ENCODE assay signal across 14 mouse cellular contexts in genomic region chrX:42512567-42512966, GRCm38 (mm10). TPM values are rescaled to one million over a fixed set of nuclear protein-coding genes. Genes with fewer than 3 reads are reported as not detected.
DNase-seq lines count a peak whose midpoint lies in the region; ATAC-seq and TF ChIP-seq lines count a peak whose summit lies in the region.
"Had no signal": no experiment of that assay in that cellular context is flagged by ENCODE, and none has a peak within 500 bp of the region (broad histone marks: within the 10 kb centered on the region; RNA-seq: fewer than 3 reads in every experiment).

No protein-coding gene starts in this region.

- H3K4me1 ChIP-seq in lung, embryonic 14.5 days (ENCODE audit: insufficient read depth) = no peaks in the 10 kb centered on the region
- H3K4me1 ChIP-seq: embryonic facial prominence, embryonic 15.5 days; megakaryocyte, embryonic 14.5 days had no signal

- no peaks in the 10 kb centered on the region for H3K9me3 ChIP-seq in lung, embryonic 14.5 days (ENCODE audit: low read depth, low read length)
- H3K9me3 ChIP-seq: embryonic facial prominence, embryonic 15.5 days; megakaryocyte, embryonic 14.5 days had no signal

- no peaks in the 10 kb centered on the region for H3K27me3 ChIP-seq in lung, embryonic 14.5 days (ENCODE audit: insufficient read depth, low read length)
- H3K27me3 ChIP-seq: embryonic facial prominence, embryonic 15.5 days had no signal

- peak; percentile 55 for TF ChIP-seq CTCF in gastrocnemius, adult 2 months (IDR thresholded peaks at IDR 0.05)
- peak; percentile 29; the same call in 1 of the 2 replicates for TF ChIP-seq CTCF in lung, embryonic 14.5 days (IDR thresholded peaks at IDR 0.05; ENCODE audit: low read depth)

- H3K36me3 ChIP-seq in lung, embryonic 14.5 days (ENCODE audit: insufficient read depth) = no peaks in the 10 kb centered on the region
- H3K36me3 ChIP-seq: embryonic facial prominence, embryonic 15.5 days had no signal

- no peak overlapping the region for H3K27ac ChIP-seq in gastrocnemius, adult 2 months
- H3K27ac ChIP-seq in lung, embryonic 14.5 days (ENCODE audit: low read depth) = no peak overlapping the region
- H3K27ac ChIP-seq: embryonic facial prominence, embryonic 15.5 days had no signal

- H3K4me2 ChIP-seq in lung, embryonic 14.5 days = no peak overlapping the region
- H3K4me2 ChIP-seq: embryonic facial prominence, embryonic 15.5 days had no signal

- no peak overlapping the region for H3K4me3 ChIP-seq in gastrocnemius, adult 2 months
- H3K4me3 ChIP-seq in lung, embryonic 14.5 days (ENCODE audit: low read depth, low read length) = no peak overlapping the region
- H3K4me3 ChIP-seq: embryonic facial prominence, embryonic 15.5 days; megakaryocyte, embryonic 14.5 days had no signal

- intact Hi-C loops in gastrocnemius, adult 2 months (cut with DNase I) = loop anchor here (10.0 kb wide), 1 partner anchor 168 kb away; no protein-coding TSS in a partner anchor

- ATAC-seq in lung, embryonic 14.5 days (ENCODE audit: insufficient read depth) = no peak
- no peak for ATAC-seq in erythroblast, adult 5-6 weeks (replicated peaks; ENCODE audit: low FRiP score, poor library complexity, severe bottlenecking)

- DNase-seq in gastrocnemius, adult 2 months = no peak
- DNase-seq in gastrocnemius, adult 8-10 months (ENCODE audit: low spot score in 2 of 2) = no peak
- DNase-seq in lung, embryonic 14.5 days = peak; percentile 2
- DNase-seq in lung, adult 18-20 months = no peak
- peak; percentile 0 for DNase-seq in c-Kit-positive CD71-positive TER-119-negative erythroid progenitor cells, embryonic 14.5 days (ENCODE audit: low read depth)
- peak; percentile 64 for DNase-seq in thymus, postnatal 25 days
- no peak for DNase-seq in cerebellum, adult 9-11 months
- DNase-seq: gastrocnemius, postnatal 36 days had no signal

- H3K9ac ChIP-seq in lung, embryonic 14.5 days = no peak overlapping the region
- H3K9ac ChIP-seq: embryonic facial prominence, embryonic 15.5 days had no signal

RNA-seq across cellular contexts. Expression of gene Sh2d1a, which starts 10.3 kb away (rescaled TPM):
- not detected for total RNA-seq in gastrocnemius, adult 2 months (2021)
- total RNA-seq in gastrocnemius, adult 8-10 months (2022) = not detected
- not detected in 2 replicates for polyA plus RNA-seq in lung, embryonic 14.5 days (2014; fragmentation: Nextera tagmentation; extraction: Ambion mirVana)
- total RNA-seq in erythroblast, adult 5-6 weeks (2015; ENCODE audit: low replicate concordance) = not detected in 2 replicates
- not detected in 2 replicates for total RNA-seq in erythroblast, adult 5-6 weeks (2017; ENCODE audit: low replicate concordance)
- total RNA-seq: left cerebral cortex, postnatal 14 days had no signal

RNA-seq across cellular contexts. Expression of gene Tex13c2, which starts 23.1 kb away (rescaled TPM):
- total RNA-seq in gastrocnemius, adult 2 months (2021) = not detected
- not detected for total RNA-seq in gastrocnemius, adult 8-10 months (2022)
- not detected in 2 replicates for polyA plus RNA-seq in lung, embryonic 14.5 days (2014; fragmentation: Nextera tagmentation; extraction: Ambion mirVana)
- total RNA-seq in erythroblast, adult 5-6 weeks (2015; ENCODE audit: low replicate concordance) = not detected in 2 replicates
- not detected in 2 replicates for total RNA-seq in erythroblast, adult 5-6 weeks (2017; ENCODE audit: low replicate concordance)
- total RNA-seq: gastrocnemius, postnatal 36 days; left cerebral cortex, postnatal 14 days; neutrophil, adult 5-6 weeks had no signal
- polyA plus RNA-seq: embryonic facial prominence, embryonic 15.5 days; intestine, embryonic 14.5 days had no signal

Comparison
In these comparisons a context has a peak if more than half of its experiments do, and no peak if none do; other contexts are left out.
1. DNase-seq: peak in lung, embryonic 14.5 days (single experiment), c-Kit-positive CD71-positive TER-119-negative erythroid progenitor cells, embryonic 14.5 days (single experiment) and thymus, postnatal 25 days (single experiment); none in gastrocnemius, adult 2 months (single experiment), gastrocnemius, adult 8-10 months (0 of 2), lung, adult 18-20 months (0 of 2) and cerebellum, adult 9-11 months (single experiment).